Mouse (Mus musculus) cerebellum, adult 8-10 months (tissue): ENCODE measurements at regions not wholly inside any gene's neighbourhood (a gene's known extent, or its start where the extent isn't known, plus 50 kb on each side); places are given as distances from the start of the nearest gene placed in this dataset.

ENCODE experiments used
- DNase-seq: peaks from one replicate; pipeline ENCODE4 v3.0.0; 2022

DNA sequence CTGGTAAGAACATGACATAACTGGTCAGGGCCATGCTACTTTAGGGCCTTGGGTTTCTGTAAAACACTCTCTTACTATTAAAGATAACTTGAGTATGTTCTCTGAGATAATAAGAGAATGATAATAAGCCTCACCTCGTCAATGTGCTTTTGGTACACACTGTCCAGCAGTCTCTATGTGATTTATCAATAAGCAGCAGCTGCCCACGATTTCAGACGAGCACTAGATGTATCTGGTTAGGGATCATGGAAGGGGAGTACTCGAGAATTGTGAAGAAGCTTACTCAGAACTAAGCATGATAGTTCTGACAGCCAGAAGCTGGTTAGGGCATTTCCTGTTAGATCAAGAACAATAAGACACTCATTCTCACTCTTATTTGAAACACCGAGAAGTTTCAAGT, 53.8 kb downstream of the Neurod6 start:
- no peak for DNase-seq

DNA sequence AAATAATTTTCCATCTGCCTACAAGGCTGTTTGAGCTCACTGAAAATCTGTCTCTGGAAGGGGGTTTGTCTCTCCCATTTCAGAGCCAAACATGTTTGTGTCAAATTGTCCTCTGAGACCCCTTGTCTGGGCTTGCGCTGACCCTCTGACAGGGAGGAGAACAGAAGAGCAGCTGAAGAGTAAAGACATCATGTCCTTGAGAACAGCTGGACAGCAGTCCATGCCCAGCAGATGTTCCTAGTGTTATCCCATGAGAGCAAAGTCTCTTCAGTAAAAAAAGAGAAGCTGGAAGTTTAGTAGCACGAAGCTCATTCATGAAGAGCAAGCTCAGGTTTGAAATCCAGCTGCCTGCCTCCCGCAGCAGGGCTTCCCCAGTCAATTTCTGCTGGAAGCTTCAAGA, 60.7 kb downstream of the Neurod6 start:
- DNase-seq, result no peak

DNA sequence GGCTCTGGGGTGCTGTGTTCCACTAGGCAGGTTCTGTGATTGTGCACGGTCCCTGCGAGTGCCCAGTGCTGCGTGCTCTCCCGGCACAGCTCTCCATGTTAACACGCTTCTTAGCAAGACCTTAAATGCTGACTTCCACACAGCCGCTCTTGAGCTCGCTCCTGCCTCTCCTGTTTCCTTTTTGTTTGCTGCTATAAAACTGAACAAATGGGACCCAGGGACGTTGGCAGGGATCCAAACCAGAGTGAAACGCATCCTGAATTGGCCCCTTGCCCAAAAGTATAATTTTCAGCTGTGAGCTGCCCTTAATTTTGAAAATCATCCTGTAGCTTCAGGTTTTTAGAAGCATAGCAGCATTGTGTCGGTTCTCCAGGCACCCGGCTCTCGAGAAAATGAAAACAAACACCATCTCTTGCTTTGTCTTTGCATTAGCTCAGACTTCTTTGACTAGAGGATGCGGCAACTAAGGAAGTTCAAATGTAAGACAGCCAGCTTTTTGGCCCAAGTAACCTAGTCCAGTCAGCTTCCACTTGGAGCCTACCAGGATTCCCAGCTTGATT, 63.1 kb downstream of the Neurod6 start:
- peak; percentile 33 for DNase-seq

DNA sequence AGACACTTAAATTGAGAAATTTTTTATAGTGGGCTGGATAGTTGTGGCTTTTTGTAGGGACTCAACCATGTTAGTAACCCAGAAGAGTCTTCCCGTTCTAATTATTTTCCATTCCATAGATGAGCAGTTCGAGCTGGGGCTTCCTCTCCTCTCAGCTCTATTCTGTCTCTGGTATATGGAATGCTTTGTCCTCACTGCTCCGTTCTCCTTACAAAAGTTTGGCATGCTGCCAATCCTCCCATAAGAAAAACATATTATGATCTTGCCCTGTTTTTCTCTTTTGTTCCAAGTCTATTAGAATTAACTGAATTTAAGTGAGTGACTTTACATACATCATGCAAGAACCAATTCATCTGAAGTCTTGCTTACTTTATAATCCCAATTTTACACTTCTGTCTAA, 70.7 kb downstream of the Neurod6 start:
- no peak for DNase-seq

DNA sequence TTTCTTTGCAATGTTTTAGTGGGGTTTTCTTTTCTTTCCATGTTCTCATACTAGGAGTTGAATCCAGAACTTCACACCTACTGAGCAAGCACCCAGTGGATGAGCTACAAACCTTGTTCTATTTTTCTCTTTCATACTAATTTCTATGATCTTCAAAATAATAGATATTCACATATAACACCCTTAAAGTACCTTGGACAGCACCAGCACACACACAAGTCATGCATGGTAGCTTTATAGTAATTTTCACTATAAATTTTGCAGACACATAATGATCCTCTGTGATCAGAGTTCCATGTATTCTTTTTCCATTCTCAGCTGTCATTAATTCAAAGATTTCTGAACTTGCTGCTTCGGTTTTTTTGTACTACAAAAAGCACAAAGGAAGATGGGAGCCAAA, 71.1 kb downstream of the Neurod6 start:
- no peak for DNase-seq

DNA sequence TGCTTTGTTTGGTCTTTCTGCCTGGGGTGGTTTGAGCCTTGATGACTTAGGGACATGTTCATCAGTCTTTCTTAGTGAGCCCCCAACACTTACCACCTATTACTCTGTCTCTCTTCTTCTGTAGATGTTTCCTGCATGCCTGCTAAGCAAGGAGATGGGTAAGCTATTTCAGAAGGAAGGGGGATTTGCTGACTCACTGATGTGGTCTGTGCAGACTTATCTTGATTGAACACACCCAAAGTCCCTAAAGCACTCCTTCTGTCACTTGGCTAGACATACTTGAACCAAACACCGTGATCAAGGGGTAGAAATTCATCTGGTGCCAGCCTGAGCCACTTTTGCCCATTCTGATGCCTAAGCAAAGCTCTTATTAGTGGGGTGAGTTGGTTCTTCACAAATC, 72.0 kb downstream of the Neurod6 start:
- no peak for DNase-seq

DNA sequence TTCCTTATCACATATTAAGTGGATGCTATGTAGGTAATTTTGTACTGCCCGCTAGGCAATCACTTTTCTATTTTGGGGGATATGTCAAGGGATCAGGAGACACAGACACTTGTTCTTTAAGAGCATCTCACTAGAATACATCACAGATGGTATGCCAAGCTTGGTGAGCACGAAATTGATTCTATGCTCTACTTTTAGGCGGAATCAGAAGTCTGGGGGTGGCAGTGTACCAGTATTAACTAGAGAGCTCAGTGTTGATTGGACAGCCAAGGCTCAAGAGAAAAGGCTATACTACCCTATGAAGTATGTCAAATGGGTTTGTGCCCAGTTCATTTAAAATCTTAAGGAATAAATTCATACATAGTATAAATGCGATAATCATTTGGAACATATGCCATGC, 84.0 kb downstream of the Neurod6 start:
- no peak for DNase-seq

DNA sequence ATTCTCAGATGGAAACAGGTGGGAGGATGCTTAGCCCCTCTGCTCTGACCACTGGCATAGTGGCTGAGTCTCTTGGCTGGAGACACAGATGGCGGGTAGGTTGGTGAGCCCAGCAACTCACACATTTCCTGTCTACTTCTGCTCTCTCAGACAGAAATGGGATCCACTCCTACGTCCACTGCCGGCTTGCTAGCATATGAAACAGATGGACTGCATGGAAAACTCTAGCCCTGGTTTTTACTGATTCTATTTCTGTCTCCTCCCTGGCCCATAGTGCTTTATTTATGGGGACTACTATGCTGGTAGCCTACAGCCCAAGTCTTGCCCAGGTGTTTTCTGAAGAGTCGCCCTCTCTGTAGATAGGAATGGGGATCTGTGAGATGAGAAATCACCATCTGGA, 88.9 kb downstream of the Neurod6 start:
- DNase-seq, result no peak

DNA sequence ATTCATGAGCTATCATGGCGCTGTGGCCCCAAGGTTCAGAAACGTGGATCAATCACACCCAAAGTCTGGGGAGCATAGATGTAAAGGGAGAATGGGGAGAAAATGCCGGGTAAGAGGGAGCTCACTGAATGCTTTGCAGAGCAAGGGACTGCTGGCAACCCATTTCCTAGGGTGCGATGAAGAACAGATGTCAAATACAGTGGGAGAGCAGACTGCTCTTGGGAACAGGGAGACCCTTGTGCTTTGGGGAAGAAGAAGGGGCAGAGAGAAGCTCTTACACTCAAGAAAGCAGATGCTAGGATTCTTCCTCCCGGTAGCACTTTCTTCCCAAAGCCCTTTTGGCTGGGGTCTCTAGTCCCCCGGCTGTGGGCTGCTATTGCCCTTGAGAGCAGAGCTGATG, 100.0 kb downstream of the Neurod6 start:
- no peak for DNase-seq

DNA sequence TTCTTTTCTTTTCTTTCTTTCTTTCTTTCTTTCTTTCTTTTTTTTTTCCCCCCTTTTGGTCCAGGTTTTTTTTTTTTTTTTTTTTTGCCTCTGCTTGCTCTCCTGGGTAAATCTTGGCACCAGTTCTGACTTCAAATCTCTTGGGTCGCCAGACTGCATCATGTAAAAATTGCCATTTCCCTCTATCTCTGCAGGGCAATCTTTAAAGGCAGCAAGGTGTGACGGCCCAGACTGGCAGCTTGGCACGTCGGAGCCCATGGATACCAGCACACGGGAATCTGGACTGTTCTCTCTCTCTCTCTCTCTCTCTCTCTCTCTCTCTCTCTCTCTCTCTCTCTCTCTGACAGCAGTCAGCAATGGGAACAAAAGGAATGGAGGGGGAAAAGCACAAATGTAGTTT, 101.0 kb downstream of the Neurod6 start:
- no peak for DNase-seq

DNA sequence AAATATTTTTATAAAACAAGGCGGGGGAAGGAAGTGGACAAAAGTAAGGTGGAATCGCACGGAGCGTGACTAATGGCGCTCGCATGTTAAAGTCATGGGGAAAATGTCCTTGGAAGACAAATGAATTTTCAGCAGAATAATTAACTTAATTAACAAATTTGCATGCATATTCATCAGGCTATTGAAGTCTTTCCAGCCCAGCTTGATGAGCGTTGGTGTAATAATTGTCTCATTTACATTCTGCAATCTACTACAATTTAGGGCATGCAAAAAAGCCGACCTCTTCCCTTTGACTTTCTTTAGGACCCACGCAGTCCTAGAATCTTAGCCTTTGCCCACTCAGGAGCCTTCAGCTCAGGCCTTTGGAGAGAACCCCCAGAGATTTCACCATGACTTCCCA, 101.5 kb downstream of the Neurod6 start:
- DNase-seq, result no peak

DNA sequence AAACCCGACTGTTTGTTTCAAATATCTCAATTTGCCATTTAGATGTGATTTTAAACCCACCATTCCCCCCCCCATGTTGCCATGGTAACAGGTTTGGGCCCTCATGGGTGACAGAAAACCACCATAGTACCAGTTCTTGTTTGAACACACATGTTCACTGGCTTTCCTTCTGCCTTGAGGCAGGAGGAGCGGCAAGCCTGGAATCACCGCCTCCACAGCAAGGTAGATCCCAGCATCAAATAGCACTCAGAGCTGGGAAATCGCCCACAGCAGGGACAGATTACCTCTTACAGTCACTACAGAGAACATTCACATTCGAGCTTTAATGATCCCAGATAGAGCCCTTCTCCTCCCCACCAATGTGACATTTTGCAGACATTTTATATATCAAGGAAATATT, 102.0 kb downstream of the Neurod6 start:
- DNase-seq, result no peak

DNA sequence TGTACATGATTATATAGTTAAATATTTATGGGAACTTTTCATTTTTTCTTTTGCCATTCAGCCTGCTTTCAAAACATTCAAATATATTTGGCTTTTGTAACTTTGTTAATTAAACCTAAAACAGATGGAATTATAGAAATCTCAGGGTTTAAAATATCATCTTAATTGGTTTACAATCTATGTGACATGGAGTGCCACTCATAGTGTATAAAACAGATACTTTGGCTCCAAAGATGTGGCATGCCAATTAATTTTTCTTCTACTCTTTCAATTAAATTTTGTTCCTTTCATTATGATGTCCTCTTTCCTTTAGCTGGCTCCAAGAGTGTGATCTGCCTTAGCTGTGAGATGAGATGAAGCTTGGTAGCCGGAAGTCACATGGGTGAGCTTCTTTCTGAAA, 103.0 kb downstream of the Neurod6 start:
- no peak for DNase-seq

DNA sequence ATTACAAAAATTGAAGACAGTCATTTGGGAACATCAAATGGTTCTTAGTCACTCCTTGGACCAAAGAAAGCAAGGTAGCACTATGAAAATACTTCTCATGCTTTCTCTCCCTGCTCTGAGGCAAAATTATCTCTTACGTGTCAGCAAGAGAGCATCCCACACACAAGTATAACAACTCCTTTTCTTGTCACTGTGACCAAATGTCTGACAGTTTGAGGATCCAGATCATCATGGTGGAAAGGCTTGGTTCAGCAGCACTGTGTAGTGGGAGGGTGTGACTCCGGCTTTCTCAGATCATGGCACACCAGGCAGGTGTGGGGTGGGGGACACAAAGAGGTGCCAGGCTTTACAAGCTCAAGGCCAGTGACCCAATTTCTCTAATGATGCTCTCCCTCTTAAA, 113.5 kb downstream of the Neurod6 start:
- no peak for DNase-seq

DNA sequence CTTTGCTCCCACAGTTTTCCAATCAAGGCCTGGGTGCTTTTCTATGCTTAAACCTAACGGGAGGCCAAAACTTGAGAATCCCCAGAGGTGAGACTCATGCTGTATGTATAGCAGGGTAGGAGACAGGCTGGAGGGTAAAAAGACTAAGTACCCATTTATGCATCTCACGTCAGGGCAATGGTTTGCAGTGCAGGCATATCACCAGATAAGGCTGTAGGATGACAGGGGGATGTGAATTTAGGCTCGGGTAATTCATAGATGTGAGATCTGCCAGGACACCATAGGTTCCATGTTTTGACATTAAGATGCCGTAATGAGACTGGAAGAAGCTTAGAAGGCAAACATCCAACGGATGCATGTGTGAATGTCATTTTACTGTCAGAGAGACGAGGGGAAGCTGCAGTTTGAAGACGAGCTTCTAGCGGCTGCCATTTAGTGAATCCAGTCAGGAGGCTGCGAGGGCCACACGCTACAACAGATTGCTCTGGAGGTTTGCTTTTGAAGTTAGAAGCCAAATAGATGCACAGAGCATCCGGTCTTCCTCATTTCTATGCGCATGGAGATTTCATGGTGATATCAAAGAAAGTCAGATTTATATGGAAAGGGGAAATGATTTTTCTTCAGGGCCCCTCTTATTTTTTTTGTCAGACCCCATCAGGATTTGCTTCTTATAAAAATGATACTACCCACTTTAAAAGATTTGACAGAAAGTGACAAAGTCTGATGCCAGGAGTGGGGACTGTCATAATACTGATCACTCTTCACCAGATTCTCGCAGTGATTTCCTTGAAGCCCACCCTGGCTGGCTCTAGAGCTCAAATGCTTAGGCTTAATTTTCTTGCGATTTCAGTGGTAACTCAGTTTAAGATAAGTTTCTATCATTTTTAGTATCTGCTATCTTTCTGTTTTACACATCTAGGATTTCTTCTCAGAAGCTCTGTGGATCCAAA, 113.8 kb downstream of the Adcyap1r1 start:
- DNase-seq, result no peak

DNA sequence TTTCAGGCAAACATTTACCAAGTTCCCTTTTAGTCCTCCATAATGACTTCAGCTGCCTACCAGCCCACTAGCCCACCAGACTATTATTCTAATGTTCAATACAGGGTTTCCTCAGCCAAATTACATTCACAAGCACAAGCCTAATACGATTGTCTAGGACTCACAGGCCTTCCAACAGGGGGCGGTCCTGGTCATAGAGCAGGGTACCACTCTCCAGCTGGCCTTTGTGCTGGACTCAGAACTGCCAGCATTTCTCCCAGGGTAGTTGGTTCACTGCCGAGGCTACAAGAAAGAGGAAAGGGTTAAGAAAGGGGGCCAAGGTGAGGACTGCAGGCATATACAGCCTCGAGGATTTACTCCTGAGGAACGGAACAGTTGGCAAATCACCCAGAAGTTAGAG, 108.8 kb downstream of the Adcyap1r1 start:
- no peak for DNase-seq

DNA sequence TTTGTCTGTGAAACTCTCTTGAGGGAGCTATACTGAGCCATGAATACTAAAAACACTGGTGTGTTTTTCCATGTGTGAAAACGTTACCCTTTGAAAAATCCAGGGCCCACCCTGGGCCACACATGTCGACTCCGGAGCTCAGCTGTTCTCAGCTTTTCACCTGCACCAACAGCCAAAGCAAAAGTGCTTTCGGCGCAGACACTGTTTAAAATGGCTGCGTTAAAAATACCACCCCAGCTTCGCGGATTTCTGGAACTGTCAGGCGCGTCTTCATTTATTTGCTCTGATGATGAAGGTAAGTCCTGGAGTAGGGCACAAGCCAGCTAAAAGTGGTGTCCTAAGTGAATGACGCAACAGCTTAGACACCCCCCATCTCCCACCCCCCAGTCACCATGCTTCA, 108.0 kb downstream of the Adcyap1r1 start:
- DNase-seq, result no peak
